Comparison of ENCODE assay signal across 8 mouse cellular contexts in the genomic region with DNA sequence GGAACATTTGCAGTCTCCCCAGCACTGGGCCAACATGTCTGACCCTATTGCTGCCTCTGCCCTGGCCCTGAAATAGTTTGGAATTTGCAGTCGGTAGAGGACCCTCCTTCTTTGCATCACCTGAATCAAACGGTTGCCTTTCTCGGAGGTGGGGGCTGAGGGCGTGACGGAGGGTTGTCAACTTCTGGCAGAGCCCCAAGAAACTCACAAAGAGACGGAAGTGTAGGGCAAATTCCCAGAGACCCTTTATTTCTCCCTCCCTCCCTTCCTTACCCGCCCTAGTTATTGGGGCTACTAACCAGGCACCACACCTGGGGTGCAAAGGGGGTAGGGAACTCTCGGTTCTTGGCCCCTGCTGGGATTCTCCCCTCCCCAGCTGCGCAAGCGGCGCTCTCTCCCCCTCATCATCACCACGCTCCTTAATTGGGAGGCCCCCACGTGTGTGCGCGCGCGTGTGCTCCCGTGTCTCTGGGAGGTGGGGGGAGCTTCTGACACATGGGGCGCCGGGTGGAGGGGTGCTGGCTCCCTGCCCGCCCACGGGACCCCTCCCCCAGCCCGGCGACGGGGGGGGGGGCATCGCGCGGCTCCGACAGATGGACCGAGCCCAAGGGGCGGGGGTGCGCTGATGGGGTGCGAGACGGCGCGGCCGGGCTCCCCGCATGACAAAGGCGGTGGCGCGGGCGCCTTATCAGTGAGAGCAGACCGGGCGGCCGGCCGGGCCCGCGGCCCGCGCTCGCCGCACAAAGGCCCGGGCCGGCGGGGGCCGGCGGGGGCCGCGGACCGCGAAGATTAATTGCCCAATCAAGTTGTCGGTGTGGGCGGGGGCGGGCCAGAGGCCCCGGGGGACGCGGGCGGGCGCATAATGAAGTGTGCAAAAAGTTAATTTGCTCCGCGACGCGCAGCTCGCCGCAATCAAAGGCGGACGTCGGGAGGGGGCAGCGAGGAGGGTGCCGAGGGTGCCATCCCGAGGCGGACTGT. TPM values are rescaled to one million over a fixed set of nuclear protein-coding genes. Genes with fewer than 3 reads are reported as not detected.
DNase-seq lines count a peak whose midpoint lies in the region; ATAC-seq and TF ChIP-seq lines count a peak whose summit lies in the region.

No protein-coding gene starts in this region.

- no peak overlapping the region for H3K27ac ChIP-seq in heart, embryonic 11.5 days (ENCODE audit: low read depth, low read length)
- H3K27ac ChIP-seq in forebrain, embryonic 11.5 days (ENCODE audit: low read depth, low read length): peak overlapping the region; percentile 85
- H3K27ac ChIP-seq in limb, embryonic 14.5 days (replicated peaks; ENCODE audit: low read depth, low read length): no peak overlapping the region
- H3K27ac ChIP-seq in stomach, embryonic 15.5 days: no peak overlapping the region

- WGBS in heart, embryonic 11.5 days (ENCODE audit: insufficient replicate concordance): 1% methylated on average over 79 of the region's 82 CpGs
- under 1% methylated on average over 75 of the region's 82 CpGs for WGBS in forebrain, embryonic 11.5 days
- under 1% methylated on average over 37 of the region's 82 CpGs for WGBS in limb, embryonic 14.5 days
- WGBS in stomach, embryonic 15.5 days: under 1% methylated on average over 66 of the region's 82 CpGs
- 2% methylated on average over 81 of the region's 82 CpGs for WGBS in lung, adult 2 months

- H3K36me3 ChIP-seq in heart, embryonic 11.5 days (ENCODE audit: control insufficient read depth, insufficient read depth, low read length): no peaks in the 10 kb centered on the region
- no peaks in the 10 kb centered on the region for H3K36me3 ChIP-seq in forebrain, embryonic 11.5 days (ENCODE audit: control insufficient read depth, insufficient read depth, low read length)
- no peaks in the 10 kb centered on the region for H3K36me3 ChIP-seq in limb, embryonic 14.5 days (ENCODE audit: control insufficient read depth, insufficient read depth, low read length)
- no peaks in the 10 kb centered on the region for H3K36me3 ChIP-seq in stomach, embryonic 15.5 days

- TF ChIP-seq POLR2A in limb, embryonic 14.5 days (IDR thresholded peaks at IDR 0.05; ENCODE audit: borderline replicate concordance, extremely low read depth, insufficient read depth, insufficient read length): no peak
- TF ChIP-seq POLR2A in lung, adult 2 months (IDR thresholded peaks at IDR 0.05; ENCODE audit: borderline replicate concordance, extremely low read depth, low read depth, low read length): no peak

- peaks cover 72% of the 10 kb centered on the region for H3K27me3 ChIP-seq in heart, embryonic 11.5 days (ENCODE audit: control insufficient read depth, insufficient read depth, low read length)
- H3K27me3 ChIP-seq in forebrain, embryonic 11.5 days (ENCODE audit: control insufficient read depth, insufficient read depth, low read length): peaks cover 12% of the 10 kb centered on the region
- H3K27me3 ChIP-seq in limb, embryonic 14.5 days (ENCODE audit: control insufficient read depth, insufficient read depth, low read length): peaks cover 55% of the 10 kb centered on the region
- H3K27me3 ChIP-seq in stomach, embryonic 15.5 days (replicated peaks): peaks cover 62% of the 10 kb centered on the region

- H3K4me2 ChIP-seq in heart, embryonic 11.5 days: peak overlapping the region; percentile 99
- H3K4me2 ChIP-seq in forebrain, embryonic 11.5 days (ENCODE audit: low read depth, low read length, severe bottlenecking): peak overlapping the region; percentile 97
- peak overlapping the region; percentile 96 for H3K4me2 ChIP-seq in limb, embryonic 14.5 days (replicated peaks; ENCODE audit: low read depth, low read length, severe bottlenecking)
- H3K4me2 ChIP-seq in stomach, embryonic 15.5 days: peak overlapping the region; percentile 96

- H3K4me3 ChIP-seq in heart, embryonic 11.5 days (ENCODE audit: low read depth, low read length): peak overlapping the region; percentile 59
- peak overlapping the region; percentile 43 for H3K4me3 ChIP-seq in forebrain, embryonic 11.5 days (ENCODE audit: low read depth, low read length)
- peak overlapping the region; percentile 53 for H3K4me3 ChIP-seq in limb, embryonic 14.5 days (replicated peaks; ENCODE audit: low read length)
- H3K4me3 ChIP-seq in stomach, embryonic 15.5 days (replicated peaks): peak overlapping the region; percentile 44
- no peak overlapping the region for H3K4me3 ChIP-seq in lung, adult 2 months (replicated peaks; ENCODE audit: extremely low read depth, low read depth, low read length)

- peak overlapping the region; percentile 62 for H3K9ac ChIP-seq in heart, embryonic 11.5 days (ENCODE audit: low read depth, low read length)
- H3K9ac ChIP-seq in forebrain, embryonic 11.5 days (ENCODE audit: low read length): peak overlapping the region; percentile 76
- H3K9ac ChIP-seq in limb, embryonic 14.5 days (ENCODE audit: low read depth, low read length, severe bottlenecking): peak overlapping the region; percentile 60
- H3K9ac ChIP-seq in stomach, embryonic 15.5 days: 0 out of 2 replicates have a peak overlapping the region, but pooled peaks have one; percentile 13

- DNase-seq in heart, adult 18-20 months: no peak
- peak; percentile 67 for DNase-seq in ES-CJ7 (ENCODE audit: low read depth, low spot score)
- peak; percentile 85 for DNase-seq in forebrain, embryonic 11.5 days (ENCODE audit: low spot score)
- no peak for DNase-seq in limb, embryonic 14.5 days (ENCODE audit: low spot score)
- DNase-seq in left cerebral cortex, adult 8-10 months (ENCODE audit: low spot score in 2 of 2): no peak
- DNase-seq in lung, adult 2 months: no peak

- no peak for TF ChIP-seq CTCF in lung, adult 2 months (IDR thresholded peaks at IDR 0.05; ENCODE audit: insufficient read depth, low read length)

- 0 out of 2 replicates have a peak, but pooled peaks cover 2% of the 10 kb centered on the region for H3K9me3 ChIP-seq in heart, embryonic 11.5 days (replicated peaks; ENCODE audit: control insufficient read depth, low read length)
- H3K9me3 ChIP-seq in forebrain, embryonic 11.5 days (ENCODE audit: control insufficient read depth, low read length): no peaks in the 10 kb centered on the region
- H3K9me3 ChIP-seq in limb, embryonic 14.5 days (ENCODE audit: control insufficient read depth, low read length): no peaks in the 10 kb centered on the region
- H3K9me3 ChIP-seq in stomach, embryonic 15.5 days: no peaks in the 10 kb centered on the region

- 0 out of 2 replicates have a peak, but pooled peaks have one; percentile 15 for ATAC-seq in heart, embryonic 11.5 days (replicated peaks; ENCODE audit: insufficient number of reproducible peaks, low FRiP score, low TSS enrichment)
- ATAC-seq in forebrain, embryonic 11.5 days (replicated peaks; ENCODE audit: low FRiP score): peak; percentile 64
- 0 out of 2 replicates have a peak, but pooled peaks have one; percentile 42 for ATAC-seq in limb, embryonic 14.5 days (ENCODE audit: low FRiP score, low read depth)
- peak; percentile 30; the same call in 1 of the 2 replicates for ATAC-seq in stomach, embryonic 15.5 days (ENCODE audit: insufficient read depth, low FRiP score, low read depth)

- H3K4me1 ChIP-seq in heart, embryonic 11.5 days (ENCODE audit: control insufficient read depth, insufficient read depth, low read length): peaks cover 24% of the 10 kb centered on the region
- H3K4me1 ChIP-seq in forebrain, embryonic 11.5 days (replicated peaks; ENCODE audit: control insufficient read depth, insufficient read depth, low read length): peaks cover 38% of the 10 kb centered on the region
- peaks cover 2% of the 10 kb centered on the region; the same call in 1 of the 2 replicates for H3K4me1 ChIP-seq in limb, embryonic 14.5 days (ENCODE audit: control insufficient read depth, insufficient read depth, low read length)
- H3K4me1 ChIP-seq in stomach, embryonic 15.5 days: peaks cover 20% of the 10 kb centered on the region
- 0 out of 2 replicates have a peak, but pooled peaks cover 2% of the 10 kb centered on the region for H3K4me1 ChIP-seq in lung, adult 2 months (ENCODE audit: control insufficient read depth, insufficient read depth, low read length)

RNA-seq across cellular contexts. Expression of a gene that starts 33.0 kb away (rescaled TPM):
- polyA plus RNA-seq in heart, embryonic 11.5 days (2014; fragmentation: Nextera tagmentation; extraction: Ambion mirVana): 0.06 and 0.11 TPM in 2 replicates
- total RNA-seq in heart, adult 18-20 months (2021): not detected
- polyA plus RNA-seq in forebrain, embryonic 11.5 days (2014; fragmentation: Nextera tagmentation; extraction: Ambion mirVana): 10.0 and 11.3 TPM in 2 replicates
- 0.08 and 0.36 TPM in 2 replicates for polyA plus RNA-seq in limb, embryonic 14.5 days (2012; rRNA removed)
- not detected in 2 replicates for polyA plus RNA-seq in limb, embryonic 14.5 days (2014; fragmentation: Nextera tagmentation; extraction: Ambion mirVana)
- 0.04 and 0.05 TPM in 2 replicates for polyA plus RNA-seq in stomach, embryonic 15.5 days (2015; fragmentation: Nextera tagmentation; extraction: Ambion mirVana)
- 10 to 100 TPM; 17.9 to 22.5 (median 20.4) TPM for total RNA-seq in left cerebral cortex, adult 8-10 months (2022)
- polyA plus RNA-seq in lung, adult 2 months (2012; rRNA removed): not detected in 2 replicates

RNA-seq across cellular contexts. Expression of a gene that starts 52.0 kb away (rescaled TPM):
- polyA plus RNA-seq in heart, embryonic 11.5 days (2014; fragmentation: Nextera tagmentation; extraction: Ambion mirVana): 0.80 and 0.86 TPM in 2 replicates
- total RNA-seq in heart, adult 18-20 months (2021): 1 to 10 TPM; 1.6 to 2.9 TPM
- 1.0 and 1.4 TPM in 2 replicates for polyA plus RNA-seq in forebrain, embryonic 11.5 days (2014; fragmentation: Nextera tagmentation; extraction: Ambion mirVana)
- 2.7 TPM in 2 replicates for polyA plus RNA-seq in limb, embryonic 14.5 days (2012; rRNA removed)
- polyA plus RNA-seq in limb, embryonic 14.5 days (2014; fragmentation: Nextera tagmentation; extraction: Ambion mirVana): 3.4 and 3.6 TPM in 2 replicates
- polyA plus RNA-seq in stomach, embryonic 15.5 days (2015; fragmentation: Nextera tagmentation; extraction: Ambion mirVana): 4.9 and 7.3 TPM in 2 replicates
- total RNA-seq in left cerebral cortex, adult 8-10 months (2022): 1 to 10 TPM; 1.8 to 3.0 (median 2.2) TPM
- polyA plus RNA-seq in lung, adult 2 months (2012; rRNA removed): 34.5 and 40.5 TPM in 2 replicates

RNA-seq across cellular contexts. Expression of a gene that starts 57.0 kb away (rescaled TPM):
- polyA plus RNA-seq in heart, embryonic 11.5 days (2014; fragmentation: Nextera tagmentation; extraction: Ambion mirVana): 8.1 and 8.8 TPM in 2 replicates
- 10 to 100 TPM; 18.8 to 20.3 TPM for total RNA-seq in heart, adult 18-20 months (2021)
- polyA plus RNA-seq in forebrain, embryonic 11.5 days (2014; fragmentation: Nextera tagmentation; extraction: Ambion mirVana): 14.3 and 15.0 TPM in 2 replicates
- 11.2 and 13.0 TPM in 2 replicates for polyA plus RNA-seq in limb, embryonic 14.5 days (2012; rRNA removed)
- 9.1 and 9.5 TPM in 2 replicates for polyA plus RNA-seq in limb, embryonic 14.5 days (2014; fragmentation: Nextera tagmentation; extraction: Ambion mirVana)
- 12.2 and 12.7 TPM in 2 replicates for polyA plus RNA-seq in stomach, embryonic 15.5 days (2015; fragmentation: Nextera tagmentation; extraction: Ambion mirVana)
- total RNA-seq in left cerebral cortex, adult 8-10 months (2022): 100 to 1,000 TPM in 1 of 4 experiments, 10 to 100 TPM in 3; 84.6 to 103 (median 91.5) TPM
- polyA plus RNA-seq in lung, adult 2 months (2012; rRNA removed): 47.3 and 54.8 TPM in 2 replicates

Comparison
In these comparisons a context has a peak if more than half of its experiments do, and no peak if none do; other contexts are left out.
1. H3K9ac ChIP-seq: peak in every context shown above with its lines; median percentile 76 in forebrain, embryonic 11.5 days; 62 in heart, embryonic 11.5 days; 60 in limb, embryonic 14.5 days; 13 in stomach, embryonic 15.5 days.
2. DNase-seq: peak in ES-CJ7 (single experiment) and forebrain, embryonic 11.5 days (single experiment); none in heart, adult 18-20 months (0 of 2), limb, embryonic 14.5 days (single experiment), left cerebral cortex, adult 8-10 months (0 of 2) and lung, adult 2 months (single experiment).
3. Peak in every context shown above with its lines, with median percentiles within 50 percentile points of each other: ATAC-seq and H3K4me2 ChIP-seq.